Mouse (Mus musculus): ENCODE measurements around the gene Serac1.
"Not testable (repeated sequence)": the region's sequence is repeated elsewhere in the genome, so short reads cannot be mapped to it uniquely, and the experiment has no call there.

Gene Serac1

GRCm38 (mm10) chr17:6066021-6066420, 13.5 kb downstream of the Serac1 start:
- DNase-seq (ENCODE audit: low read depth, low spot score) = no peak

- DNase-seq (ENCODE audit: low read depth, low spot score) = peak; percentile 19
These were observed 16.0 kb downstream of the Serac1 start for GRCm38 (mm10) chr17:6063532-6063931.

GRCm38 (mm10) chr17:6062793-6063192, 16.7 kb downstream of the Serac1 start:
- no peak for DNase-seq (ENCODE audit: low read depth, low spot score)

- peak; percentile 68 for DNase-seq (ENCODE audit: low read depth, low spot score)
These were observed 24.6 kb downstream of the Serac1 start for GRCm38 (mm10) chr17:6054934-6055355.

- no peak for DNase-seq (ENCODE audit: low read depth, low spot score)
These were observed 26.7 kb downstream of the Serac1 start for GRCm38 (mm10) chr17:6052801-6053200.

- DNase-seq (ENCODE audit: low read depth, low spot score) = no peak
These were observed 42.0 kb downstream of the Serac1 start for GRCm38 (mm10) chr17:6037507-6037906.

- DNase-seq (ENCODE audit: low read depth, low spot score) = no peak
These were observed 42.7 kb downstream of the Serac1 start for GRCm38 (mm10) chr17:6036872-6037271.

- no peak for DNase-seq (ENCODE audit: low read depth, low spot score)
These were observed 43.1 kb downstream of the Serac1 start for GRCm38 (mm10) chr17:6036458-6036857.

GRCm38 (mm10) chr17:6035661-6036060, 43.9 kb downstream of the Serac1 start:
- DNase-seq (ENCODE audit: low read depth, low spot score) = no peak

GRCm38 (mm10) chr17:6025831-6026230, 53.7 kb downstream of the Serac1 start:
- no peak for DNase-seq (ENCODE audit: low read depth, low spot score)

GRCm38 (mm10) chr17:6021374-6021789, 58.2 kb downstream of the Serac1 start:
- not testable (repeated sequence) for DNase-seq (ENCODE audit: low read depth, low spot score)

- DNase-seq (ENCODE audit: low read depth, low spot score) = no peak
These were observed 58.9 kb downstream of the Serac1 start for GRCm38 (mm10) chr17:6020636-6021035.

- DNase-seq (ENCODE audit: low read depth, low spot score) = peak; percentile 43
These were observed 59.8 kb downstream of the Serac1 start for GRCm38 (mm10) chr17:6019776-6020175.

- no peak for DNase-seq (ENCODE audit: low read depth, low spot score)
These were observed 61.2 kb downstream of the Serac1 start for GRCm38 (mm10) chr17:6018348-6018747.

- DNase-seq (ENCODE audit: low read depth, low spot score) = no peak
These were observed 62.3 kb downstream of the Serac1 start for GRCm38 (mm10) chr17:6017268-6017667.

- DNase-seq (ENCODE audit: low read depth, low spot score) = peak; percentile 20
These were observed 63.2 kb downstream of the Serac1 start for GRCm38 (mm10) chr17:6016213-6016780.

- no peak for DNase-seq (ENCODE audit: low read depth, low spot score)
These were observed 64.6 kb downstream of the Serac1 start for GRCm38 (mm10) chr17:6014985-6015384.

GRCm38 (mm10) chr17:6013079-6013478, 66.5 kb downstream of the Serac1 start:
- no peak for DNase-seq (ENCODE audit: low read depth, low spot score)

GRCm38 (mm10) chr17:6009606-6010005, 69.9 kb downstream of the Serac1 start:
- DNase-seq (ENCODE audit: low read depth, low spot score) = no peak

- DNase-seq (ENCODE audit: low read depth, low spot score) = peak; percentile 19
These were observed 71.0 kb downstream of the Serac1 start for GRCm38 (mm10) chr17:6008590-6008989.

- DNase-seq (ENCODE audit: low read depth, low spot score) = peak; percentile 34
These were observed 71.6 kb downstream of the Serac1 start for GRCm38 (mm10) chr17:6007902-6008301.

GRCm38 (mm10) chr17:6007101-6007780, 72.3 kb downstream of the Serac1 start:
- no peak for DNase-seq (ENCODE audit: low read depth, low spot score)

Measured in CD4-positive, CD25-positive, alpha-beta regulatory T cell, adult 2 months (primary cell).